Mouse (Mus musculus): ENCODE measurements at regions not wholly inside any gene's neighbourhood (a gene's known extent, or its start where the extent isn't known, plus 50 kb on each side); places are given as distances from the start of the nearest gene placed in this dataset.

GRCm38 (mm10) chr8:60249704-60250103 is 253.3 kb downstream of the Gm10283 start:
- 4% methylated on average over 2 of the region's 2 CpGs for WGBS
- H3K9me3 ChIP-seq (ENCODE audit: control insufficient read depth, low read length): no peaks in the 10 kb centered on the region

GRCm38 (mm10) chr8:60247601-60248000 is 255.4 kb downstream of the Gm10283 start:
- no peaks in the 10 kb centered on the region for H3K27me3 ChIP-seq (ENCODE audit: control insufficient read depth, insufficient read depth, low read length)
- H3K9ac ChIP-seq (replicated peaks; ENCODE audit: low read depth, low read length): no peak overlapping the region
- no peaks in the 10 kb centered on the region for H3K36me3 ChIP-seq (ENCODE audit: control insufficient read depth, insufficient read depth, low read length)
- no peak overlapping the region for H3K27ac ChIP-seq (ENCODE audit: low read depth, low read length)
- H3K4me3 ChIP-seq (ENCODE audit: low read depth, low read length): no peak overlapping the region
- H3K9me3 ChIP-seq (ENCODE audit: control insufficient read depth, low read length): no peaks in the 10 kb centered on the region
- no peaks in the 10 kb centered on the region for H3K4me1 ChIP-seq (ENCODE audit: control insufficient read depth, insufficient read depth, low read length)
- ATAC-seq (ENCODE audit: low read depth): no peak
- no peak overlapping the region for H3K4me2 ChIP-seq (ENCODE audit: low read depth, low read length)

More at GRCm38 (mm10) chr8:60249704-60250103, 253.3 kb downstream of the Gm10283 start:
- Histone ChIP-seq H3K27ac (ENCODE audit: low read depth, low read length) (no peak overlapping the region), H3K4me2 (ENCODE audit: low read depth, low read length) (no peak overlapping the region), H3K9ac (replicated peaks; ENCODE audit: low read depth, low read length) (no peak overlapping the region), H3K27me3 (ENCODE audit: control insufficient read depth, insufficient read depth, low read length) (no peaks in the 10 kb centered on the region), H3K4me3 (ENCODE audit: low read depth, low read length) (no peak overlapping the region), H3K36me3 (ENCODE audit: control insufficient read depth, insufficient read depth, low read length) (no peaks in the 10 kb centered on the region), H3K4me1 (ENCODE audit: control insufficient read depth, insufficient read depth, low read length) (no peaks in the 10 kb centered on the region)
- ATAC-seq (ENCODE audit: low read depth): no peak

- H3K27me3 ChIP-seq (ENCODE audit: control insufficient read depth, insufficient read depth, low read length): no peaks in the 10 kb centered on the region
- H3K9ac ChIP-seq (replicated peaks; ENCODE audit: low read depth, low read length): no peak overlapping the region
- no peaks in the 10 kb centered on the region for H3K36me3 ChIP-seq (ENCODE audit: control insufficient read depth, insufficient read depth, low read length)
- no peak overlapping the region for H3K4me3 ChIP-seq (ENCODE audit: low read depth, low read length)
- no peak for ATAC-seq (ENCODE audit: low read depth)
- H3K27ac ChIP-seq (ENCODE audit: low read depth, low read length): no peak overlapping the region
- H3K9me3 ChIP-seq (ENCODE audit: control insufficient read depth, low read length): no peaks in the 10 kb centered on the region
- H3K4me2 ChIP-seq (ENCODE audit: low read depth, low read length): no peak overlapping the region
- no peaks in the 10 kb centered on the region for H3K4me1 ChIP-seq (ENCODE audit: control insufficient read depth, insufficient read depth, low read length)
Measured at GRCm38 (mm10) chr8:60241366-60241765, 261.6 kb downstream of the Gm10283 start.

- Histone ChIP-seq H3K27ac (ENCODE audit: low read depth, low read length) (no peak overlapping the region), H3K36me3 (ENCODE audit: control insufficient read depth, insufficient read depth, low read length) (no peaks in the 10 kb centered on the region), H3K4me1 (ENCODE audit: control insufficient read depth, insufficient read depth, low read length) (no peaks in the 10 kb centered on the region), H3K9ac (replicated peaks; ENCODE audit: low read depth, low read length) (no peak overlapping the region), H3K4me3 (ENCODE audit: low read depth, low read length) (no peak overlapping the region), H3K4me2 (ENCODE audit: low read depth, low read length) (no peak overlapping the region), H3K27me3 (ENCODE audit: control insufficient read depth, insufficient read depth, low read length) (no peaks in the 10 kb centered on the region), H3K9me3 (ENCODE audit: control insufficient read depth, low read length) (no peaks in the 10 kb centered on the region)
- no peak for ATAC-seq (ENCODE audit: low read depth)
- 88% methylated on average over 2 of the region's 2 CpGs for WGBS
Measured at GRCm38 (mm10) chr8:60220946-60221345, 282.1 kb downstream of the Gm10283 start.

GRCm38 (mm10) chr8:60195641-60196040 is 307.4 kb downstream of the Gm10283 start:
- Histone ChIP-seq H3K27ac (ENCODE audit: low read depth, low read length) (no peak overlapping the region), H3K27me3 (ENCODE audit: control insufficient read depth, insufficient read depth, low read length) (no peaks in the 10 kb centered on the region), H3K4me2 (ENCODE audit: low read depth, low read length) (no peak overlapping the region), H3K9ac (replicated peaks; ENCODE audit: low read depth, low read length) (no peak overlapping the region), H3K9me3 (ENCODE audit: control insufficient read depth, low read length) (no peaks in the 10 kb centered on the region), H3K36me3 (ENCODE audit: control insufficient read depth, insufficient read depth, low read length) (no peaks in the 10 kb centered on the region), H3K4me1 (ENCODE audit: control insufficient read depth, insufficient read depth, low read length) (no peaks in the 10 kb centered on the region), H3K4me3 (ENCODE audit: low read depth, low read length) (no peak overlapping the region)
- ATAC-seq (ENCODE audit: low read depth): no peak

GRCm38 (mm10) chr8:60167716-60168272 is 335.2 kb downstream of the Gm10283 start:
- Histone ChIP-seq H3K4me2 (ENCODE audit: low read depth, low read length) (no peak overlapping the region), H3K27me3 (ENCODE audit: control insufficient read depth, insufficient read depth, low read length) (no peaks in the 10 kb centered on the region), H3K36me3 (ENCODE audit: control insufficient read depth, insufficient read depth, low read length) (no peaks in the 10 kb centered on the region), H3K4me1 (ENCODE audit: control insufficient read depth, insufficient read depth, low read length) (no peaks in the 10 kb centered on the region), H3K4me3 (ENCODE audit: low read depth, low read length) (no peak overlapping the region), H3K9ac (replicated peaks; ENCODE audit: low read depth, low read length) (no peak overlapping the region), H3K27ac (ENCODE audit: low read depth, low read length) (no peak overlapping the region), H3K9me3 (ENCODE audit: control insufficient read depth, low read length) (no peaks in the 10 kb centered on the region)
- 48% methylated on average over 5 of the region's 5 CpGs for WGBS
- no peak for ATAC-seq (ENCODE audit: low read depth)
